Mouse (Mus musculus) A20 (cell line): ENCODE measurements around the gene Hk2.

Experiments
- DNase-seq: peaks from one replicate; pipeline ENCODE4 v3.0.0-alpha.2; 2011; ENCODE audit warnings: low read depth, low spot score

Gene Hk2

DNA sequence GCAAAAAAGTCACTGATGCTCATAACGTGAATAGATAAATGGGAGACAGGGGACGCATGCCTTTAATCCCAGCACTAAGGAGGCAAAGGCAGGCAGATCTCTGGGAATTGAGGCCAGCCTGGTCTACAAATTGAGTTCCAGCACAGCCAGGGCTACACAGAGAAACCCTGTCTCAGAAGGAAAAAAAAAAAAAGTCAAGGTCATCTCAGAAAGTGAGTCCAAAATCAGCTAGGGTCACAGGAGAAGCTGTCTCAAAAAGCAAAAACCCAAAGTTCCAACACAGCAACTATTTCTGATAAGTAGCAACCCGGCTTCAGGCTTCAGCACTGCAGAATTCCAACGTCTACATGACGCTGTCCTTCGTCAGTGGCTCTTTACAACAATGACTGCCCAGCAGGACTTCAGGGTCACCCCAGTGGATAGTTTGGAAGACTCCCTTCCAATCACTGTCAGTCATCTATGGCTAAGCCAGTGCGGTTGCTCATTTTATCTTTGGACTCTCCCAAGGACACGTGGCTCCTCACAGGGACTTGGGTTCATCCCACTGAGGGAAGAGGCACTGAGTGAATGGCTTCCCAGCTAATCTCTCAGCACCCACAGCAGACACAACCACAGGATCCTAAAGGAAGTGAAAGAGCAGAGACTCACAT lies 33.3 kb downstream of the Hk2 start:
- no peak for DNase-seq

DNA sequence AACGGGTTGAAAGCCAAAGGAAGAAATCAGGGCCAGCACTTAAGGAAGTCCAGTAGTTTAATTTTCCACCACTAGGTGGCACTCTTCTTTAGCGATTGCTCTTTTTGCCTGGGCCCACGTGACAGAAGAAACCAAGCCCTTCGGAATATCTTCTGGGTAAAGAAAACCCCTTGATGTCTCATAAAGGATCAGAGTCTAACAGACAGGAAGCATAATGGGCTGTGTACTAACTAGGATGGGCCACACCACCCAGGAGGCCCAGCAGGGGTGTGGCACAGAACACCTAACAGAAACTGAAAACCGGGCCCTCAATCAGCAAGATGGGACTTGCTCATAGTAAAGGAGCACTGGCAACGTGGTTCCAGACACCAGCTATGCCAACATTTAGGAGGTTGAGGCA lies 34.0 kb downstream of the Hk2 start:
- peak; percentile 33 for DNase-seq

DNA sequence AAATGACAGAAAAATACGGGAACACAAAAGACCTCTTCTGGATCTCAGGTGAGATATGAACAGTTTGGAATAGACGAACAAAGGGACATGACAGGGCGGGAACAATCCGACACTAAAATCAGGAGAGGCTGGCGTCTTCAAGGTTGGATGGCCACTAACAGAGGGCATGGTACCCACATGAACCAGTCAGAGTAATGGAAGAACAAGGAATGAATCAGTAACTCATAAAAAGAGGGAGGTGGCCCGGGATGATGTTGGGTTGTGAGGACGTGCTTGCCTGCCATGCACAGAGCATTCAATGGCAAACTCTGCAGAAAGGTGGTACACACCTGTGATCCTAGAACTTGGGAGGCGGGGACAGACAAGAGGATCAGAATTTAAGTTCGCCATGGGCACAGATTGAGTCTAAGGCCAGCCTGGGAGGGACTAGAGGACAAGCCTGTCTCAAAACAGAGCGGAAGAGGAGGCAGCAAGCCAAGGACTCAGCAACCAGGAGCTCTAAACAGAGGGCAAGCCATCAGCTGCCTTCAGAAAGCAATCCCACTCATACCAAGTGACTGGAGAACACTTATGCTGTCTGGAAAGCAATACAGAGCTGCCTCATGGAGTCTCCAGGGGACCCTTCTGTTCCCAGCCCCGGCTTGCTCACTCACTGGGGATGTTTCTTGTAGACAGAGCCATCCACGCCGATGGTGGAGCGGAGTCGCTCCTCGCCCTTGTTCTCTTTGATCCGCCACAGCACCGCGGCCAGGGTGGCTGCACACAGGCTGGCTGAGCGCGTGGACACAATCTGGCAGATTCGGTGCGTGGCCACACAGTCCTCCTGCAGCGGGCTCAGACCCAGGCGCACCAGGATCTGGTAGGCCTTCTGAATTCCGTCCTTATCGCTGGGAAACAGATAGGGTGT lies 36.4 kb downstream of the Hk2 start:
- no peak for DNase-seq

DNA sequence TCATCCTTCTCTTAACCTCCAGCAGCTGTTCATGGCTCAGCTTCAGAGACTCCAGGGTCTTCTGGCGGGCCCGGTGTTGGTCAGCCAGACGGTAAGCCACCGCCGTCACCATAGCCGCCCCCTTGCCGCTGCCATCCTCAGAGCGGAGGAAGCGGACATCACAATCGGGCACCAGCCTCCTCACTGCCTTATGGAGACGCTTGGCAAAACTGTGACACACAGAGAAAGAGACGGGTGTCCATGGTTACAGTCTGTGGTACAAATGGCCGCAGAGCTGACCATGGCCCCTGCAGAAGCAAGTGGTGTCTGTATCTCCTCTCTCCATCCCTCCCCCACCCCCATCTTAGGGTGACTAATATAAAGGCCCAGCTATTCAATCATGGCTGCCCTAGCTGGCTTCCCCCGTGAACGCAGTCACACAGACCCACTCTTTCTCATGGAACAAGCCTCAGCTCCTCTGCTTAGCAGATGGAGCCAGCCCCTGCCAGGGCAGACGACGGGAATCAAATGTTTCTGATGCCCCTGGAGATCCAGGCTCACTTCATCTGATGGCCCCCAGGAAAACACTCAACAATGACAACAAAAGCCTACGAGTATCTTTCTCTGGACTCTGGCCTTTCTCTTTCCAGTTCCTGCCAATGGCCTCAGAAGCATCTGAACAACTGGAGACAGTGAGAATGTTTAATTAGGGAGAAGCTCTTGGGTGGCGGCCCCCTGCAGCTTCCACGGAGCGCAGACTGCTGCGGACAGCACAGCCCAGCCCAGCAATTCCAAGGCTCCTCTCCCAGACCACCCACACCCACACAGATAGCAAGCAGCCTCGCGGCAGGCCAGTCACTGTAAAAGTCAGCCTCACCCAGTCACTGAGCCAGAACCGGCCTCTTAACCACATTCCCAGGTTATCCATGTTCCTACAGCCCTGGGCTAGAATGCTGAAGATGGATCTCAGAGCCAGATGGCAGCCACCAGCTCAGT lies 37.3 kb downstream of the Hk2 start:
- no peak for DNase-seq

DNA sequence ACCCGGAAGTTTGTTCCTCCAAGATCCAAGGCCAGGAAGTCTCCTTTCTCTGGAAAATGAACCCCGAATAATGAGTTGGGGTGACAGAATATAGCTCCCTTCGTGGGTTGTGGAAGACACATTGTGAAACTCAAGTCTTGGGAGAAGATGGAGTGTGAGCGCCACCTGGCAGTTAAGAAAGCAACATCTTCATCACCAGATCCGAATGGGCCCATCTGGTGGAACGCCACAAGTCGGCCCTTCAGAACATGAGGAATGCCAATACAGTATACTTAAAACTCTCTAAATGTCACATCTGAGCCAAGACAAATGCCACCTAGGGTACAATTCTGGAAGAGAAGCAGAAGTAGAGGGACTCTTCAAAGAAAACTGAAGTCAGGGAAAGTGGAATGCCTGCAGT lies 38.9 kb downstream of the Hk2 start:
- no peak for DNase-seq

DNA sequence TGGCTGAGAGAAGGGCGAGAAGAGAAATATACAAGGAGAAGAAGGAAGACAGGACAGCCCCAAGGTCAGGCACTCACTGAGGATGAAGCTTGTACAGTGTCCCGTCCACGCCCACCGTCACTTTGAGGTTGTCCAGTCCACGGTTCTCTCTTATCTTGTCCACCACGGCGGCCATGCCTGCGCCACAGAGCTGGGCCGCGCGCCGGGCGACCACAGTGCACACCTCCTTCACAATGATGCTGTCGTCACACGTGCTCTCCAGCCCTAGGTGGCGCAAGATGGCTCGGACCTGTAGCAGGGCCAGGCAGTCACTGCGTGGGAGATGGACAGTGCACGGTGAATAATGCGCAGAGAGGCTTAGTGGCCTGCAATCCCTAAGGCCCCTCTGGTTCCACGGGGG lies 45.6 kb downstream of the Hk2 start:
- DNase-seq, result no peak

DNA sequence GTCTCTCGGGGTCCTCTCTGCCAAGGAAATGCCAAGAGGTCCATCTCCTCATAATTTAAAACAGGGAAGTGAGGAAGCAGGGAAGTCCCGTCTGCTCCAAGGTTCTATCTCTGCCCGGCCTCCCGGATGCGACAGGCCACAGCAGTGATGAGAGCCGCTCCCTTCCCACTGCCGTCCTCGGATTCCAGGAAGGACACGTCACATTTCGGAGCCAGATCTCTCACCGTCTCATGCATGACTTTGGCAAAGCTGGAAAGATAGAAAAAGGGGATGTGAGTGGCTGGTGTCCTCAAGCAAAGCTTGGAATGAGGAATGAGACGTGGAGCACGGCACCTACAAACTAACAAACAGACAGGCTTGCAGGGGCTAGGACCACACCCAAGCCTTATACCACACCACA lies 47.0 kb downstream of the Hk2 start:
- DNase-seq, result no peak

DNA sequence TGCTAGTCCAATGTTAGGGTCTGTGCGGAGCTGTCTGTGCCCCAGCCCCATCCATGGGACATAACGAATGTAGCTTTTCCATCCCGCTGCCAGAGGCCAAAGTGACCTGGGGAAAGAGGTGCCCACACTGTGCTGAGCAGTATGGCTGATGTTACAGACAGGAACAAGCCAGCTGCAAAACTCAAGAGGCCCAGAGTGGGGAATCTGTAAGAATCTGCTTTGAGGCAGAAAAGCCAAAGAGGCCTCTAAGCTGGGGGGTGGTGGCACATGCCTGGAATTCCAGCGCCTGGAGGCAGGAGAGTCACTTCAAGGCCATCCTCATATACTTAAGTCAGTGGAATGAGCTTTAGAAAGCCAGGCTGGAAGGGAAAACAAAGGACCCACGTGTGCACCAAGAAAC lies 50.9 kb downstream of the Hk2 start:
- no peak for DNase-seq

DNA sequence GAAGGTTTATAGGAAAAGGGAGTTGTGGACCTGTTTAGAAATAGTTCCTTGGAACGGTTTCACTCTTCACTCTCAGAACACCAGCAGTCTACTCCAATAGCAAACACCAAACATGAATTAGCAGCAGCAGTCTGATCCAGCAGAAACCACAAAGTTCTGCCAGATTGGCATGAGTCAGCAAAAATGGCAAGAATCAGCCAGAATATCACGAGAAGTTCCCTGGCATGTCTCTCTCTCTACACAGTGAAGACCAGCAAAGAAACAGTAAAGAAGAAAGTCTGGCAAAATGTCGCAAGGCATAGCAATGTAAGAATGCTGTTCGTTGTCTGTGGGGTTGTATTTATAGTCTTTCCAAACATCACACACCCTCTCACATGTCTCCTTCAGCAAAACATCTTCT lies 58.1 kb downstream of the Hk2 start:
- DNase-seq, result no peak

DNA sequence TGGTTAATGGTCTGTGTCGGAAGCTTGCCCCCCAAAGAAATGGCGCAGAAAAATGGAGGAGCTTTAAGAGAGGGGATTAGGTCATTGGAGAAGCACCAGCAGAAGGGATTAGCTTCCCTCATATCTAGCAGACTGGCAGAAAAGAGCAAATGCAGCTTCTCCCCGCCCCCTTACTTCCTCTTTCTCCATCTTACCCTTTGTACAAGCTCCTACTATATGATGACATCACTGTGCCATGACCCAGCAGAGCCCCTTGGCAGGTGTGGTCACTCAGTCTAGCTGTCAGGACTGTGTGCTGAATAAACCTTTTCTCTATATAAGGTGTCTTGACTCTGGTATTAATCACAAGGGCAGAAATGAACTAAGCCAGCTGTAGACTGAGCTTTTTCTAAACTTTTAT lies 58.6 kb downstream of the Hk2 start:
- peak; percentile 69 for DNase-seq

DNA sequence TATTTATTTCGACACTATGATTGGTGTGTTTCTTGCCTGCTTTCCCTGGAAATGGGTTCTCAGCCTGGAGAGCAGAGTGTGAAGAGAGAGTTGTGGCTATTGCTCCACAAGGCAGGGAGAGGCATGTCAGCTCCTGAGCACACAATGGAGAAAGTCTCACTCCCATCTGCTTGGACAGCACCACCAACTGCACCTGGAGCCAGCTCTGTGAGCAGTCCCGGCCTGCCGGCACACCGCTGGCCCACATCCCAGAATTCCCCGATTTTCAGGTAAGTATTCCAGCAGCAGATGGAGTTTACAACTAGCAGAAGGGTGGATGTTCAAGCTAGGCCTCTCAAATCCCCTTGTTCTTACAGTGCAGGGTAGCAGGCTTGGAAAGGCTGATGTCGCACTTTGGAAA lies 59.0 kb downstream of the Hk2 start:
- DNase-seq, result no peak

DNA sequence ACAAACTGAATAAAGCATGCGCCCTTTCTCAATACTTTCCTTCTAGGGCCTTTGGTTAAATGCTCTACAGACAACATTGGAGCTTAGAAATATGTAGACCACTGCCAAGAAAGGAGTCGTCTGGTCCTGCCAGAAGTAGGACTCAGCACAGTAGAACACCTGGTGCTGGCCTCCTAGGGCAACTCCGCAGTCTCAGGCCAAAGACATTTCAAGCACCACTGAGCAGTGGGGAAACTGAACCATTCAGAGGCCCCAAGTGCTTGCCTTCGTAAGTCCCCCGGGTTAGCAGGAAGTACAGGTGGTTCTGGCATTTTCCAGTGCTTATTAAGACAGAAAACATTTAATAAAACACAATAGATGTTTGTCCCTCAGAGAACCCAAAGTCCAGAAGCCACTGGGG lies 59.4 kb downstream of the Hk2 start:
- DNase-seq, result peak; percentile 69

DNA sequence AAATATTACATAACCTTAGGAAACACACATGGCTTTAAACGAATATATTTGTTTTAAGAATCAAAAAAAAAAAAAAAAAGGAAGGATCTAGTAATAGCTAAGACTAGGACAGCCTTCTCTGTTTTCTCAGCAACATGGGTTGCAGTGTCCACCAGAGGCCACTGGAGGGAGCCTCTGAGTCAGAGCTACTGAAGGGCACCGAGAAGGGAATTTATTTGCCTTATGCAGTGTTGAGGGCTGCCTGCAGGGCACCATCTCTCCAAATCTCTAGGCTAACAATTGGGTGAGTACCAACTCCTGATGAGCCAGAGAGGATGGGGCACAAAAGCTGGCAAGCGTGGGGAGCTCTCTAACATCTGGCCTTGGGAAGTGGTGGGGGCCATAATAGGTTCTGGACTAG lies 60.0 kb downstream of the Hk2 start:
- DNase-seq, result peak; percentile 70

DNA sequence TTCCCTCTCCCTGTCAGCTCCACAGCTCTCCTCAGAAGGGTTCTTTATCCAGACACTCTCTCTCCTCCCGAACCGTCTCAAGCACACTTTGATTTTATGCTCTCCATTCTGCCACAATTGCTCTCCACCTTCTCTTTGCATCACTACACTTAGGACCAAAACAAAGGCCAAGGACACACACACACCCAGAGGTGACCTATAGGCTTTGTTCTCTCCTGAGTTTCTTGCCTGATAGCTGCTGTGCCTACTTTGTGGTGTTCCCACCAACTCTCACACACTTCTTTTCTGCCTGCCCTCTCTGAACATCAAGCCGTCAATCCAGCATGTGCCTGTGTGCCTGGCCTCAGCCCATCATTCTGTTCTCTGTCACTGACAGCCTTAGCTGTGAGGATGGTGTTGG lies 66.5 kb downstream of the Hk2 start:
- DNase-seq, result no peak

DNA sequence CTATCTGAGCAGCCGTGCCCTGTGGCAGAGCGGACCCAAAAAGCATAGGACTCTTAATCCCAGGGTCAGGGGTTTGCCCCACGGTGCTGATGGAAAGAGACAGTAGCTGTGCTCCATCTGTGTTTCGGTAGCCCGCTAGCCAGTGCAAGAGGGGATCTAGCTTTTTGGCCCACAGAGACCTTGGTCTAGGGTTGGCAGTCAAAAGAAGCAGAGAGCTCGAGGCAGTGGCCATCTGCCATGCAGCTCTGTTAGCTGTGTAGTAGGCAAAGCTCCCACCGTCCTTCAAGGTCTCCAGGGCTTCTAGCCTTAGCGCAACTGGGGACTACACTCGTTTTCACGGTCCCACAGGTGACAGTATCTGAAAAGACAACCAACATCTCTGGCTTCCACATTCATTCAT lies 67.0 kb downstream of the Hk2 start:
- DNase-seq, result no peak

DNA sequence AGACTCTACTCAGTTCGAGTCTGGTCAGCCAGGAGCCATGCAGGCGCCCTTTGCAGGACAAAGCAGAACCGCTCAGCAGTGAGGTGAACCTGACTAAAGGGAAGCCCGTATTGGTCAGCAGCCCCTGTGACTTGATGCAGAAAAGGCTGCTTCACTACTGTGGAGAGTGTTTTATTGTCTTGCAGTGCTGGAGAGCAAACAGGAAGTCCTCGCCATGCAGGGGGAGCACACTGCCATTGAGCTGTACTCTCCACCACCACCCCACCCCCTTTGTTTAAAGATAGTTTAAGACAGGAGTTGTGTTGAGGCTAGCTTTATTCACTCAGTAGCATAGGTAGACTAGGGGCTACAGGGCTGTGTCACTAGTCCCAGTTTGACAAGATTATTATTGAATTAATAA lies 69.0 kb downstream of the Hk2 start, which contains the start of gene Pole4:
Gene Pole4 (minus strand): TSS at position 145 of the 400 bp plus-strand sequence.
- DNase-seq, result no peak

DNA sequence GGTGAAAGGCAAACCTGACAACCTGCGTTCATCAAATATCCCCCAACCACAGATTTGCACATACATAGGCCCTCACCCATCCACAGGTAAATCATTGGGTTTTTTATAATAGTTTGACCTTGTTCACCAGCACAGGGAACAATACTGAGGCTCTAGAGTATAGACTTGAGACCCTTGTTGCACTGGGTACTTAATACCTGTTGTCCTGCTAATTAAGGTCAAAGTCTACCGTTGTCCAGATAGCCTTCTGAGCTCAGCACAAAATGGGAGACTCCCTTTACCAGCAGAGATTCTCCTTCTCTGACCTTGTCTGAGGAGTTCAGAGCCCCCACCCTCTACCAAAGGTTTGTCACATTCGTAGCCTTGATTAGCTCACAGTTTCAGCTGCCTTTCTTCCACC lies 70.5 kb downstream of the Hk2 start:
- DNase-seq, result no peak

DNA sequence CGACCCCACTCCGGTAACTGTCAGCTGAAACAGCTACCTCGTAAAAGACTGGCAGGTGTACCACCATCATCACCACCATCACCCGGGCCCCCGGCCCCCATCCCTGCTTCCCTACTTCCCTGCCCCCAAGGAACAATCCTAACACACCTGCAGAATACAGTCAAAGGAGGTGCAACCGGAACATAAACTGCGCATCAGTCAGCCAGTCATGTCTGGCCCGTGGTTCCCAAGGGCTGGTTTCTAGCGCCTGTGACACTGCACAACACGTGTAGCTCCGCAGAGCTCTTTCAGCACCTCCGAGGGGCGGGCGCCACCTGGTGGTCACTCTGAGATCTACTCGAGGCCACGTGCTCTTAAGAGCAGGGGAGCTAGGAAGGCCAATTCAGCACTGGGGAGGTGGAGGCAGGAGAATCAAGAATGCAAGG lies 71.6 kb downstream of the Hk2 start:
- peak; percentile 76 for DNase-seq

DNA sequence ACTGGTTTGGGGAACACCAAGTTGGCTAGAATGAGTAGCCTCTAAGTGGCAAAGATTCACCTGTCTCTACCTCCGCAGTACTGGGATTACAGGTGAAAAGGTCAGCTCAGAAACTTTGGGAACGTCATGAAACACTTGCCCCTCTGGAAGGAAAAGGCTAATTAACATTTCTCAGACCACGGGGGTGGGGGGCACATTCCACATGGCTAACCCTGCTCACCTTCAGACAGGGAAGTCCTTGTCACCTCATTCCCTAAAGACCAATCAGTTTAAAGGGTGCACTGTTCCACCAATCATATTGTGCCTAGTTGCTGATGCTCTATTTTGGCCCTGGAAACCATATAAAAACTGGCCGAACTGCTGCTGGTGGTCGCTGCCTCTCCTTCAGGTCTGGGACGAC lies 73.0 kb downstream of the Hk2 start:
- DNase-seq, result no peak

DNA sequence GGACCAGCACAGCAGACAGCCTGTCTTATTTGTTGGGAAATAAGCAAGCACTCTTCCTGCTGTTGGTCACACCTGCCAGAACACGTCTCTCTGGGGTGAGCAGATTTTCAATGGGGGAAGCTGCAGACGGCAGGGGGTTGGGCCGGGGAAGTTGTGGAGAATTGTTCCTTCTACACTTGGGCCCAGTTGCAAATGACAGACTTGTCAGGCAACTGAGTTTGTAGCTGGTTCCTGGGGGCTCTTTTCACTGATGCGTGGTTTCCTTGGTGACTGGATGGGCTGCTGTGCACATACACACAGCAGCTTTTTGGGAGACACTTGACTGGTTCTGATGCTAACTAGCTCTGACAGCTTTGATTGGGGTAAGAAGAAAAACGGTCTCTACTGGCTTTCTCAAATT lies 74.4 kb downstream of the Hk2 start:
- DNase-seq, result no peak

DNA sequence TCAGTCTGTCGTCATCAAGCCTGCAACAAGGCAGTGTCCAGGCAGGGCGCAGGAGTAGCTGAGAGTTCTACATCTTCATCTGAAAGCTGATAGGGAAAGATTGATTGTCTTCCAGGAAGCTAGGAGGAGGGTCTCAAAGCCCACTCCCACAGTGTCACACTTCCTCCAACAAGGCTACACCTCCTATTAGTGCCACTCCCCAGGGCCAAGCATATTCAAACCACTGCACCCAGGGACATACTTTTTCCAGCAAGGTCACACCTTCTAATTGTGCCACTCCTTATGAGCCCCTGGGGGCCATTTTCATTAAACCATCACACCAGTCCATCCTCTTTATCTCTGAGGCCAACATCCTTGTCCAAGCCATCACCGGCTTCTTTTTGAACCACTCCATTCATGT lies 77.5 kb downstream of the Hk2 start:
- no peak for DNase-seq

DNA sequence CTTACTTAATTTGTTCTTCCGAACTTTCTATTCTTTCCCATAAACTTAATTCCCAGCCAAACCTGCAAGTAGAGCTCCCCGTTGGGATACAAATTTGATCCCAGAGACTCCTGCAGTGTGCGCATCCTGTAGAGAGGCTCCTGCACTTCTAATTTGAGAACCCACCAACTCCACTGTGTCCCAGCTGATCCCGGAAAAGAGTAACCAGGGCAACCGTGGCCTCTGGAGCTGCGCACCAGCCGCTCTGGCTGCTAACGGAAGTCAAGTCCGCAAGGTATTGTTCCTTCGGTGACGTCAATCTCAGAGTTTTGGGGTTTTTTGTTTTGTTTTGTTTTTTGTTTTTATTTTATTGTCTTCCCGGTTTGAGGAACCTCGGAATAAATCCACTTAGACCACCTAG lies 79.6 kb downstream of the Hk2 start:
- no peak for DNase-seq
